Mouse (Mus musculus) embryonic facial prominence, embryonic 14.5 days (tissue): ENCODE measurements around the gene Ccnc. TPM values are rescaled to one million over a fixed set of nuclear protein-coding genes. Genes with fewer than 3 reads are reported as not detected.
"Not testable (repeated sequence)": the region's sequence is repeated elsewhere in the genome, so short reads cannot be mapped to it uniquely, and the experiment has no call there.

Experiments
- ATAC-seq: fragments of 200-750 bp; cut with Nextera tagmentation; 2 replicates; pipeline ENCODE4 v1.8.0; 2017; ENCODE audit warnings: low read depth, moderate number of reproducible peaks, moderate TSS enrichment
- DNase-seq: peaks from one replicate; pipeline ENCODE4 v3.0.0-alpha.2; 2015; ENCODE audit warnings: low spot score
- H3K27ac ChIP-seq: fragments of 300-500 bp; sonication (generic); replicated peaks from 2 replicates; pipeline ENCODE4 v1.5.1; 2014; ENCODE audit warnings: low read depth, mild to moderate bottlenecking, low read length, moderate library complexity
- H3K27me3 ChIP-seq: fragments of 300-500 bp; sonication (generic); replicated peaks from 2 replicates; pipeline ENCODE4 v1.6.1; 2014; ENCODE audit warnings: low read length; ENCODE audit not compliant: control insufficient read depth, insufficient read depth
- H3K36me3 ChIP-seq: fragments of 300-500 bp; sonication (generic); 2 replicates; pipeline ENCODE4 v1.6.1; 2014; ENCODE audit warnings: low read length, mixed read lengths; ENCODE audit not compliant: control insufficient read depth, insufficient read depth
- H3K4me1 ChIP-seq: fragments of 300-500 bp; sonication (generic); 2 replicates; pipeline ENCODE4 v1.6.1; 2014; ENCODE audit warnings: antibody characterized with exemption, low read length; ENCODE audit not compliant: control insufficient read depth, insufficient read depth
- H3K4me2 ChIP-seq: fragments of 300-500 bp; sonication (generic); 2 replicates; pipeline ENCODE4 v1.6.1; 2014; ENCODE audit warnings: low read depth, mild to moderate bottlenecking, low read length, moderate library complexity, mixed read lengths
- H3K4me3 ChIP-seq: fragments of 300-500 bp; sonication (generic); 2 replicates; pipeline ENCODE4 v1.5.1; 2014; ENCODE audit warnings: low read depth, mild to moderate bottlenecking, low read length
- H3K9ac ChIP-seq: fragments of 300-500 bp; sonication (generic); 2 replicates; pipeline ENCODE4 v1.6.1; 2014; ENCODE audit warnings: low read depth, mild to moderate bottlenecking, low read length, moderate library complexity, mixed read lengths
- H3K9me3 ChIP-seq: fragments of 300-500 bp; sonication (generic); 2 replicates; pipeline ENCODE4 v1.6.1; 2016; ENCODE audit warnings: low read length; ENCODE audit not compliant: control insufficient read depth
- WGBS: fragments of 180-500 bp; shearing (Covaris S2); extraction: QIAGEN DNeasy Blood & Tissue Kit; methylation state at CpG from one replicate; pipeline ENCODE4 v1.1.7; 2014; 5-methylcytosine and 5-hydroxymethylcytosine counted together
- polyA plus RNA-seq: library from polyadenylated mRNA; unstranded; fragments of >200 nt; fragmentation: Nextera tagmentation; extraction: Ambion mirVana; gene quantifications from 2 replicates; pipeline ENCODE4 v1.2.1, GENCODE M21; 2014

Gene Ccnc
- polyA plus RNA-seq, 1 experiment from 2014 or later, result 42.1 TPM

- no peak for ATAC-seq
- no peaks in the 10 kb centered on the region for H3K27me3 ChIP-seq
- WGBS, result 43% methylated on average over 1 of the region's 1 CpGs
Measured at GRCm38 (mm10) chr4:21705046-21705445, 22.5 kb upstream of the Ccnc start.

GRCm38 (mm10) chr4:21712147-21712546, 15.4 kb upstream of the Ccnc start:
- Histone ChIP-seq H3K27me3 (no peaks in the 10 kb centered on the region), H3K4me3 (no peak overlapping the region), H3K4me1 (no peaks in the 10 kb centered on the region), H3K9ac (no peak overlapping the region), H3K9me3 (no peaks in the 10 kb centered on the region), H3K27ac (no peak overlapping the region), H3K4me2 (0 out of 2 replicates have a peak overlapping the region, but pooled peaks have one; percentile 25), H3K36me3 (no peaks in the 10 kb centered on the region)
- DNase-seq, result peak; percentile 97
- WGBS, result 2% methylated on average over 13 of the region's 13 CpGs
- peak; percentile 97 for ATAC-seq

More at GRCm38 (mm10) chr4:21705046-21705445, 22.5 kb upstream of the Ccnc start:
- Histone ChIP-seq H3K4me3 (no peak overlapping the region), H3K27ac (no peak overlapping the region), H3K36me3 (no peaks in the 10 kb centered on the region), H3K9ac (no peak overlapping the region), H3K9me3 (no peaks in the 10 kb centered on the region), H3K4me1 (no peaks in the 10 kb centered on the region), H3K4me2 (no peak overlapping the region)
- DNase-seq, result no peak

- no peaks in the 10 kb centered on the region for H3K36me3 ChIP-seq
- no peaks in the 10 kb centered on the region for H3K4me1 ChIP-seq
- WGBS, result 55% methylated on average over 7 of the region's 7 CpGs
- no peak overlapping the region for H3K27ac ChIP-seq
- ATAC-seq (no peak), DNase-seq (no peak)
- no peak overlapping the region for H3K4me2 ChIP-seq
- H3K9me3 ChIP-seq, result no peaks in the 10 kb centered on the region
- no peak overlapping the region for H3K4me3 ChIP-seq
- no peak overlapping the region for H3K9ac ChIP-seq
- no peaks in the 10 kb centered on the region for H3K27me3 ChIP-seq
Measured at GRCm38 (mm10) chr4:21722752-21723334, 4.7 kb upstream of the Ccnc start.

- Histone ChIP-seq H3K9me3 (no peaks in the 10 kb centered on the region), H3K4me2 (peak overlapping the region; percentile 82), H3K4me3 (peak overlapping the region; percentile 84), H3K4me1 (0 out of 2 replicates have a peak, but pooled peaks cover 7% of the 10 kb centered on the region), H3K9ac (peak overlapping the region; percentile 91), H3K27me3 (no peaks in the 10 kb centered on the region), H3K27ac (peak overlapping the region; percentile 86), H3K36me3 (no peaks in the 10 kb centered on the region)
- peak; percentile 64 for ATAC-seq
- DNase-seq, result peak; percentile 76
- WGBS, result 1% methylated on average over 21 of the region's 22 CpGs
Measured at GRCm38 (mm10) chr4:21726912-21727614, 438 bp upstream of the Ccnc start.

- H3K9ac ChIP-seq, result no peak overlapping the region
- no peak overlapping the region for H3K27ac ChIP-seq
- H3K27me3 ChIP-seq, result no peaks in the 10 kb centered on the region
- ATAC-seq, result no peak
- 92% methylated on average over 4 of the region's 4 CpGs for WGBS
- H3K4me2 ChIP-seq, result no peak overlapping the region
- peaks cover 36% of the 10 kb centered on the region; the same call in 1 of the 2 replicates for H3K36me3 ChIP-seq
- no peaks in the 10 kb centered on the region for H3K4me1 ChIP-seq
- no peak overlapping the region for H3K4me3 ChIP-seq
- peak; percentile 8 for DNase-seq
- H3K9me3 ChIP-seq, result no peaks in the 10 kb centered on the region
Measured at GRCm38 (mm10) chr4:21739169-21739568, 11.7 kb downstream of the Ccnc start.

GRCm38 (mm10) chr4:21744142-21744541, 16.6 kb downstream of the Ccnc start:
- not testable (repeated sequence) for H3K9ac ChIP-seq, H3K4me3 ChIP-seq, H3K4me2 ChIP-seq, H3K27ac ChIP-seq, DNase-seq, H3K9me3 ChIP-seq, H3K27me3 ChIP-seq, H3K4me1 ChIP-seq, ATAC-seq
- 96% methylated on average over 8 of the region's 8 CpGs for WGBS
- peaks cover 30% of the 10 kb centered on the region for H3K36me3 ChIP-seq

- Histone ChIP-seq H3K9me3 (no peaks in the 10 kb centered on the region), H3K4me2 (no peak overlapping the region), H3K27ac (no peak overlapping the region), H3K4me1 (no peaks in the 10 kb centered on the region), H3K36me3 (peaks cover 26% of the 10 kb centered on the region), H3K4me3 (no peak overlapping the region), H3K9ac (no peak overlapping the region), H3K27me3 (no peaks in the 10 kb centered on the region)
- WGBS, result 77% methylated on average over 5 of the region's 5 CpGs
- no peak for DNase-seq
- no peak for ATAC-seq
Measured at GRCm38 (mm10) chr4:21745723-21746122, 18.2 kb downstream of the Ccnc start.

GRCm38 (mm10) chr4:21755123-21755789, 27.8 kb downstream of the Ccnc start:
- Histone ChIP-seq H3K36me3 (peaks cover 11% of the 10 kb centered on the region; the same call in 1 of the 2 replicates), H3K27ac (no peak overlapping the region), H3K9me3 (0 out of 2 replicates have a peak, but pooled peaks cover 3% of the 10 kb centered on the region), H3K27me3 (no peaks in the 10 kb centered on the region), H3K4me2 (no peak overlapping the region), H3K4me3 (no peak overlapping the region), H3K4me1 (no peaks in the 10 kb centered on the region), H3K9ac (no peak overlapping the region)
- ATAC-seq (no peak), DNase-seq (no peak)
- 74% methylated on average over 4 of the region's 4 CpGs for WGBS
